Mouse (Mus musculus) hindbrain, postnatal 0 days (tissue): ENCODE measurements around the gene Pcgf2. TPM values are rescaled to one million over a fixed set of nuclear protein-coding genes. Genes with fewer than 3 reads are reported as not detected.
"Not testable (repeated sequence)": the region's sequence is repeated elsewhere in the genome, so short reads cannot be mapped to it uniquely, and the experiment has no call there.

ENCODE experiments used
- ATAC-seq: fragments of 200-750 bp; cut with Nextera tagmentation; 2 replicates; pipeline ENCODE4 v1.8.0; 2017; ENCODE audit warnings: mild to moderate bottlenecking, moderate TSS enrichment, moderate library complexity
- DNase-seq: peaks from one replicate; pipeline ENCODE4 v3.0.0-alpha.2; 2015; ENCODE audit warnings: low spot score
- H3K27ac ChIP-seq: fragments of 300-500 bp; sonication (generic); 2 replicates; pipeline ENCODE4 v1.5.1; 2014; ENCODE audit warnings: mild to moderate bottlenecking
- H3K27me3 ChIP-seq: fragments of 300-500 bp; sonication (generic); 2 replicates; pipeline ENCODE4 v1.6.1; 2014; ENCODE audit warnings: low read length, mixed read lengths; ENCODE audit not compliant: insufficient read depth
- H3K36me3 ChIP-seq: fragments of 300-500 bp; sonication (generic); 2 replicates; pipeline ENCODE4 v1.6.1; 2014; ENCODE audit warnings: low read length, mixed read lengths; ENCODE audit not compliant: insufficient read depth
- H3K4me1 ChIP-seq: fragments of 300-500 bp; sonication (generic); 2 replicates; pipeline ENCODE4 v1.6.1; 2014; ENCODE audit warnings: antibody characterized with exemption, low read length, mixed read lengths; ENCODE audit not compliant: insufficient read depth
- H3K4me2 ChIP-seq: fragments of 300-500 bp; sonication (generic); 2 replicates; pipeline ENCODE4 v1.6.1; 2014; ENCODE audit warnings: low read depth, mild to moderate bottlenecking, low read length, moderate library complexity, mixed read lengths
- H3K4me3 ChIP-seq: fragments of 300-500 bp; sonication (generic); 2 replicates; pipeline ENCODE4 v1.5.1; 2014; ENCODE audit warnings: low read length
- H3K9ac ChIP-seq: fragments of 300-500 bp; sonication (generic); replicated peaks from 2 replicates; pipeline ENCODE4 v1.6.1; 2014; ENCODE audit warnings: mild to moderate bottlenecking, low read length, moderate library complexity, mixed read lengths
- H3K9me3 ChIP-seq: fragments of 300-500 bp; sonication (generic); 2 replicates; pipeline ENCODE4 v1.6.1; 2016; ENCODE audit warnings: low read length, mixed read lengths
- CTCF ChIP-seq: IDR thresholded peaks from 2 replicates; pipeline ENCODE4 v1.5.1; 2016; ENCODE audit warnings: antibody characterized with exemption, control low read depth, low read depth
- WGBS: fragments of 180-500 bp; shearing (Covaris S2); extraction: QIAGEN DNeasy Blood & Tissue Kit; methylation state at CpG from one replicate; pipeline ENCODE4 v1.1.7; 2014; 5-methylcytosine and 5-hydroxymethylcytosine counted together
- polyA plus RNA-seq: library from polyadenylated mRNA; unstranded; fragments of >200 nt; fragmentation: Nextera tagmentation; extraction: Ambion mirVana; gene quantifications from 2 replicates; pipeline ENCODE4 v1.2.1, GENCODE M21; 2015
- total RNA-seq: library from RNA; depleted of rRNA; stranded (reverse); fragments of >200 nt; gene quantifications from 2 replicates; pipeline ENCODE4 v1.2.3, GENCODE M21; 2014

Gene Pcgf2
- total and polyA plus RNA-seq, 2 experiments from 2014 or later: 13.3 to 18.0 TPM

DNA sequence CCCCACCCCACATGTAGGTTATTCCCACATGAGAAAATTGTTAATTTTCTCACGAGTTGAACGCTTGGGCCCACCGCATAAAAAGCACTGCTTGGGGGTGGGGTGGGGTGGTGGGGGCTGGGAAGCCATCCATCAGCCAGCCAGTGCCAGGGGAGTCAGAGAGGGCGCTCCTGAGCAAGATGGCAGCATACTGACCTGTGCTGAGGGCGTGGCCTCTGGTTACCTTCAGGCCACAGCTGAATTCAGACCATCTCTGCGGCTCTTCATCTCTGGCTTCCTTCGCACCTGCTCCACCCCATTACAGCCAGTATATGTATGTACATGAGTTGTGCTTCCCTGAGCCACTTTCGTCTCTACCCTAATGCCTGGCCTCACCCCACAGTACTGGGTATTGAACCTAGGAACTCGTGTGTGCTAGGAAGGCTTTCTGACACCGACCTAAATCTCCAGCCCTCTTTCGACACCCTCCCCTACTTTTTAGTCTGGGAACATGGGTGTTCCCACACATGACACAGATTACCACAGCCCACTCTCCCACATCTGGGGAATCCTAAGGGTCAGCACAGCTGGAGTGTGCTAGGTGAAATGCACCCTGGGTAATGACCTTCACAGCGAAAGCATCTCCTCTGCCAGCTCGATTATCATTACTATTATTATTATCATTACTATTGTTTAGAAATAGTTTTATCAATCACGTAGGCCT lies 43.9 kb downstream of the Pcgf2 start:
- no peak for TF ChIP-seq CTCF
- 74% methylated on average over 14 of the region's 14 CpGs for WGBS
- Histone ChIP-seq H3K9ac (no peak overlapping the region), H3K9me3 (no peaks in the 10 kb centered on the region), H3K4me2 (no peak overlapping the region), H3K36me3 (no peaks in the 10 kb centered on the region), H3K4me1 (peaks cover 9% of the 10 kb centered on the region; the same call in 1 of the 2 replicates), H3K27me3 (peaks cover under 1% of the 10 kb centered on the region; the same call in 1 of the 2 replicates), H3K4me3 (no peak overlapping the region), H3K27ac (no peak overlapping the region)
- no peak for ATAC-seq
- DNase-seq: no peak

DNA sequence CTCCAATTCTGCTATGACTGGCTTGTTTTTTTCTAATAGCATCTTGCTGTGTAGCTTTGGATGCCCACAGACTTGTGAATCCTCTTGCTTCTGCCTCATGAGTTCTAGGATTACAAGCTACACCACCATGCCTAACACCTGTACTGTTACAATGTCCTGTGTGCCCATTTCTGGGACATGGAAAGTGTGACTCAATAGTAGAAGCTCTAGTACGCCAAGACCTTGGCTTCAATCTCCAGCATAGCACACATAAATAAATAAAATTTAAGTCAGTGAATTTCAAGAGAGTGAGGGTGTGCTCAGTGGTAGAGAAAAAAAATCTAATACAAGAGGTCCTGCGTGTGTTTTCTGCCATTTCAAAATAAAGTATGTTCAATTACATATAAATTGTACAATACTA lies 46.1 kb downstream of the Pcgf2 start:
- Histone ChIP-seq H3K27me3 (no peaks in the 10 kb centered on the region), H3K27ac (no peak overlapping the region), H3K9ac (no peak overlapping the region), H3K36me3 (no peaks in the 10 kb centered on the region), H3K4me1 (0 out of 2 replicates have a peak, but pooled peaks cover 1% of the 10 kb centered on the region), H3K4me2 (no peak overlapping the region), H3K9me3 (no peaks in the 10 kb centered on the region), H3K4me3 (no peak overlapping the region)
- ATAC-seq (no peak), DNase-seq (no peak)
- WGBS: 95% methylated on average over 2 of the region's 2 CpGs
- no peak for TF ChIP-seq CTCF

DNA sequence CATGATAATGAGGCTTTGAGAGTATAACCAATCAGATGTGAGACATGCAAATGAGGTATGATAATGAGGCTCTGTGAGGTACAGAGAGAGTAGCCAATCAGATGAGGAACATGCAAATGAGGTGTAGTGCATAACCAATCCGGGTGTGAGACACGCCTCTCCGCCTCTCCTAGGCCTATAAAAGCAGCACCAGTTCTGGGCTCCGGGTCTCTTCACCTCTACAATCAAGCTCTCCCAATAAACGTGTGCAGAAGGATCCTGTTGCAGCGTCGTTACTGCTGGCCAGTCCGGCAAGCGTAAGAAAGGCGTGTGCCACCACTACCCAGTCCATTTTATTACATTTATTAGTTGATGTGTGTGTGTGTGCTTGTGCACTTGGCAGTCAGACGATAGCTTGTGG lies 46.9 kb downstream of the Pcgf2 start:
- not testable (repeated sequence) for H3K36me3 ChIP-seq, H3K27me3 ChIP-seq, H3K4me2 ChIP-seq, H3K27ac ChIP-seq, ATAC-seq, H3K9me3 ChIP-seq, H3K9ac ChIP-seq, H3K4me3 ChIP-seq, H3K4me1 ChIP-seq, DNase-seq
- 92% methylated on average over 11 of the region's 11 CpGs for WGBS

DNA sequence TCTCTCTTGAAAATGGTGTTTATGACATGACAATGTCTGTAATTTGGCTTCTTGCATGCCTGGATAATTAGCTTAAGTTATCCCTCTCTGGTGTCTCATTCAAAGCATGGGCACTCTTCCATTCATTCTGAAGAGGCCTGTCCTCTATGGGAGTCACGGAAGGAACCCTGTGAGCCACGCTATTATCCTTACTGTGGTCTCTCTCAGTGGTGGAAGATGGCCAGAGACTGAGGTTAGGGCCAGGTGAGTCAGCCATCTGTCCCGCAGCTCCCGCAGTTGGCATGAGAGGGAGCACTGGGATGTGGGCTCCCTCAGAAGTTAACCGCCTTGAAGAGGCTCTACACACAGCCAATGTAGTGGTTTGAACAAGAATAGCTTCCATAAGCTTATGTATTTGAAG lies 50.0 kb downstream of the Pcgf2 start:
- no peaks in the 10 kb centered on the region for H3K9me3 ChIP-seq
- no peaks in the 10 kb centered on the region for H3K27me3 ChIP-seq
- TF ChIP-seq CTCF: no peak
- no peak overlapping the region for H3K4me3 ChIP-seq
- DNase-seq (no peak), ATAC-seq (no peak)
- H3K4me1 ChIP-seq: no peaks in the 10 kb centered on the region
- H3K27ac ChIP-seq: no peak overlapping the region
- no peak overlapping the region for H3K9ac ChIP-seq
- H3K4me2 ChIP-seq: no peak overlapping the region
- H3K36me3 ChIP-seq: no peaks in the 10 kb centered on the region
- WGBS: 39% methylated on average over 5 of the region's 5 CpGs

DNA sequence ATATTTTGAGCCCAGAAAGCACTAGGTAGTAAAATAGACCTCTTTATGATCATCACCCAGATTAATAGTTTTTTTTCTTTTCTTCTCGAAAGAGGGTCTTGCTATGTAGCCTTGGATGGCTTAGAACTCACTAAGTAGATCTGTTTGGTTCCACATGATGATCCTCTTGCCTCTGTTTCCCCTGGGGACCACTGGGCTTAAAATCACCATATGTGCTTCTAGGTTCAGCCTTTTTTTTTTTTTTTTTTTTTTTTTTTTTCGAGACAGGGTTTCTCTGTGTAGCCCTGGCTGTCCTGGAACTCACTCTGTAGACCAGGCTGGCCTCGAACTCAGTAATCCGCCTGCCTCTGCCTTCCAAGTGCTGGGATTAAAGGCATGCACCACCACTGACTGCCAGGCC lies 51.8 kb downstream of the Pcgf2 start:
- not testable (repeated sequence) for H3K9me3 ChIP-seq, H3K4me3 ChIP-seq, DNase-seq, H3K9ac ChIP-seq, H3K4me2 ChIP-seq, H3K27me3 ChIP-seq, ATAC-seq, H3K27ac ChIP-seq, H3K4me1 ChIP-seq, H3K36me3 ChIP-seq
- WGBS: 86% methylated on average over 4 of the region's 4 CpGs

DNA sequence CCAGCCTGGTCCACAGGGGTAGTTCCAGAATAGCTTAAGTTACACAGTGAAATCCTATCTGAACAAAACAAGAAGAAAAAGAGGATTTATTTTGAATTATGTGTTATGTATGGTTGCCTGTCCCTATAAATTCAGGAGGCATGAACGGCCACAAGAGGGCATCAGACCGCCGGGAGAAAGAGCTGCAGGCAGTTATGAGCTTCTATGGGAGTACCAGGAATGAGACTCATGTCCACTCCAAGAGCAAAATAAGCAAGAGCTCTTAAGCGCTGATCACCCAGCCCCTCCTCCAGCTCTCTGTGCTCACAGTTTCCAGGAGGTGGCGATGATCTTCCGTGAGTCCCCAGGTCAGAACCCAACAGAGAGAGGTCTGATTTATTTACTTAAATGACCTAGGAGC lies 55.5 kb downstream of the Pcgf2 start:
- ATAC-seq (no peak), DNase-seq (peak; percentile 68)
- Histone ChIP-seq H3K27ac (no peak overlapping the region), H3K9ac (no peak overlapping the region), H3K4me3 (no peak overlapping the region), H3K4me2 (no peak overlapping the region), H3K36me3 (no peaks in the 10 kb centered on the region), H3K4me1 (no peaks in the 10 kb centered on the region), H3K27me3 (no peaks in the 10 kb centered on the region), H3K9me3 (no peaks in the 10 kb centered on the region)
- 2% methylated on average over 6 of the region's 6 CpGs for WGBS
- peak; percentile 72 for TF ChIP-seq CTCF

DNA sequence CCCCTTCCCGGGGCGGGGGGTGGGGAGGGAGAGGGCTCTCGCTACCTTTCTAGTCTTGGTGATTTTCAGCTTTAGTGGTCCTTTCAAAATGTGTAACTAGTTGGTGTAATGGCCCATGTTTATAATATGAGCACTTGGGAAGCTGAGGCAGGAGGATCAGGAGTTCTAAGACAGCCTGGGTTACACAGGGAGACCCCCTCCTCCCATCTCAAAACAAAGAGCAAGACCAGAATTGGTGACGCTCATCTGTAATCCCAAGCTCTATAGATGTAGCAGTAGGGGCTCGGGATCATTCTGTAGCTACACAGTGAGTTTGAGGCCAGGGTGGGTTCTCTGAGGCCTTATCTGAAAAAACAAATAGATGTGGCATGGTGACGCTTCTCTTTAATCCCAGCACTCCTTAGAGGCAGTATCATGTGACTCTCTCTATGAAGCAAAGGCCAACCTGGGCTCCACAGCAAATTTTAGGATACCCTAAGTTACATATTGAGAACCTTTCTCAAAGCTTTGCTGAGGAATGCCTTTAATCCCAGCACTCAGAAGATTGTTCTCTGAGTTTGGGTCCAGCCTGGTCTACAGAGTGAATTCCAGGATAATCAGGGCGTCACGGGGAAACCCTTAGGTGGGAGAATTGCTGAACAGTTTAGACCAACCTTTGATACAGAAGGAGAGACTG lies 56.8 kb downstream of the Pcgf2 start:
- no peak for TF ChIP-seq CTCF
- WGBS: 84% methylated on average over 8 of the region's 8 CpGs
- Histone ChIP-seq H3K9ac (no peak overlapping the region), H3K9me3 (no peaks in the 10 kb centered on the region), H3K4me3 (no peak overlapping the region), H3K36me3 (no peaks in the 10 kb centered on the region), H3K4me2 (no peak overlapping the region), H3K27me3 (no peaks in the 10 kb centered on the region), H3K27ac (no peak overlapping the region), H3K4me1 (no peaks in the 10 kb centered on the region)
- DNase-seq (no peak), ATAC-seq (no peak)
